Mouse (Mus musculus): ENCODE data around the gene Ssbp3.

The Ssbp3 gene

GRCm38 (mm10) chr4:106935583-106935935 lies 25.1 kb downstream of the Ssbp3 start:
- DNase-seq: no peak

- no peak for DNase-seq
Measured at GRCm38 (mm10) chr4:106936041-106936440, 25.5 kb downstream of the Ssbp3 start.

DNA sequence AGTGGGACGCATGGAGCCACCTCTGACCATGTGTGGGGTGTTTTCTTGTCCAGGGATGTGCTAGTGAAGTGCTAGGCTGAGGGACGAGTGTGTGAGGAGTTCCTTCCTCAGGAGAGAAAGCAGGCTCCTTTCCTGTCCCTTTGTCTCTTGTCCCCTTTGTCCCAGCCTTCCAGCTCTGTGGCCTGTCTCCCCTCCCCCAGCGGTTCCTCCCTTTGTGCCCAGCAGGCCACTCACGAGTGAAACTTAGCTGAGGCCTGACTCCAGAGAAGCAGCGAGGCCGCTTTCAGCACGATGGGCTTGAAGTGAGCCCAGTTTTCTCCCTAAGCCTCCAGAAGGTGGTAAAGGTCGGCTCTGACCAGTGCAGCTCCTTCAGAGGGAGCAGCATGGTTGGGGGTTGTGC lies 26.2 kb downstream of the Ssbp3 start:
- no peak for DNase-seq

DNA sequence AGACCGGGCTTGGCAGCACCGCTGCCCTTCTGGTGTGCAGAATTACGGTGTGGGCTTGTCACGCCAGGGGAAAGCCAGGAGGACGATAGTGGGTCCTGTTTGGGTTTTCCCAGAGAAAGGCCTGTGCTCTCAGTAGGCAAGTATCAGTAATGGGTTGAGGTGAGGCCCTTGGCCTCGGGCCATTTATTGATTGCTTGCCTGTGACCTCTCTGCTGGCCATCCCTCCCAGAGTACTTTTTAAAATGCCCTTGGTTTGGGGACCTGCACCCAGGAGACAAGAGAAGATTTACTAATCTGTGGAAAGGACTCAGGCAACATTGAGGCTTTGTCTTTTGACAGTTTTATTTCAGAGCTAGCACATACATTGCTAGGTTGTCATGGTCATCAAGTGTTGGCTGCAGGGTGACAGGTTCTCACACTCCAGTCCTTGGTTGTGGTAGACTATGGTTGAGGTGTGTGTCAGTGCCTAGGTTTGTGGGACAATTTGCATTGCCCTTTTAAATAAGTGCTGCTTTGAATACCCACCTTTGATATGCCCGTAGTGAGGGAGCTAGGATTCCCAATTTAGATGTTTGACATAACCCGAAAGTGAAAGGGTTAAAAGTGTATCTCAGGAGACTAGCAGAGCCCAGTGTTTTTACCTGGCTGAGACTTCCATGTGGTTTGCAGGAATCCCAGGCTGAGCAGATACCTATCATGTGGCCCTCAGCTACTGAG lies 28.2 kb downstream of the Ssbp3 start:
- DNase-seq: no peak

GRCm38 (mm10) chr4:106939223-106939918 lies 28.9 kb downstream of the Ssbp3 start:
- DNase-seq: peak; percentile 82

DNA sequence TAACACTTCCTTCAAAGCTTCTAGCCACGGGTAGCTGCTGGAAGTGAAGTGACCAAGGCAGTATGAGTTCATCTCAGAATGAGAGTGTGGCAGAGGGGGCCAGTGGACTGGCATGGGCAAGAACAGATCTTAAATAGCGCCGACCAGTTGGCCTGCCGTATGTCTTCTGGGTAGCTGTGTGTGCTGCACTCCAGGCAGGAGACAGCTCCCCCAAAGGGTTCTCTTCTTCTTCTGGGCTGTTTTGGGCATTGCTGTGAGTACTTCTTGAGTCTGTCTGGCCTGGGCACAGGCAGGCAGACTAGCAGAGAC lies 29.4 kb downstream of the Ssbp3 start:
- peak; percentile 57 for DNase-seq

- DNase-seq: no peak
Measured at GRCm38 (mm10) chr4:106940945-106941344, 30.4 kb downstream of the Ssbp3 start.

- DNase-seq: no peak
Measured at GRCm38 (mm10) chr4:106941475-106941874, 31.0 kb downstream of the Ssbp3 start.

DNA sequence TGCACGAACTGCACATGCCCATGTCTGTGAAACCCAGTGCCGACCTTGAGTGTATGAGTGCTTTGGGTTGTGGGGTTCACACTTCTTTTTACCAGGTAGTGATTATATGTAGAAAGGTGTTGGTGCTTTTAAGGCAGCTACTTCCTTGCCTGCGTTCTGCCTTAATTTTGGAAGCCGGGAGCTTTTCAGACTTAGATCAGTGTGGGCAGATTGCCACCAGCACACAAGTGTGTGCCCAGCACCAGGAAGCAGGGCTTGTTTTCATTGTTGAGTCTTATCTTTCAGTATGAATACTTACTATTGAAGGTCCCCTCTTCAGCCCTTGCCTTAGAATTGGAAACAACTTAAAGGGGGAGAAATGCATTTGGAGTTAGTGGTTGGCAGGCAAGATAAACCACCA lies 32.0 kb downstream of the Ssbp3 start:
- DNase-seq: no peak

- DNase-seq: peak; percentile 64
Measured at GRCm38 (mm10) chr4:106943627-106944026, 33.1 kb downstream of the Ssbp3 start.

- no peak for DNase-seq
Measured at GRCm38 (mm10) chr4:106944898-106945297, 34.4 kb downstream of the Ssbp3 start.

DNA sequence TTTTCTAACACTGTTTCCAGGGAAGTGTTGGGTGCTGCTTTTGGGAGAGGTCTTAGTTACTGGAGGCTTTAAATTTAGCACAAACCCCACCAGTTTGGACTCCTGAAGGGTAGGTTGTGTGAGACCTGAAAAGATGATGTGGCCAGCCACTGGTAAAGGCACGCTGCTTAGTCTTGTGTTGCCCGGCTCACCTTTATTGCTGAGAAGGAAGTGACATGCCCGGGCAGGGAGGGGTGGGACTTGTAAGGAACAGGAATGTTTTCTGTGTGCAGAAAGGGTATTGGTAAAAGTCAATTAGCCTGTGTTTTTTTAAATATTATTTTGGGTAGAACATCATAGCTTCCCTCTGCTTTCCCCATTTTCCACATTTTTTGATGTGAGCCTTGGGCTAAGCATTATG lies 37.2 kb downstream of the Ssbp3 start:
- no peak for DNase-seq

- no peak for DNase-seq
Measured at GRCm38 (mm10) chr4:106948546-106948945, 38.0 kb downstream of the Ssbp3 start.

DNA sequence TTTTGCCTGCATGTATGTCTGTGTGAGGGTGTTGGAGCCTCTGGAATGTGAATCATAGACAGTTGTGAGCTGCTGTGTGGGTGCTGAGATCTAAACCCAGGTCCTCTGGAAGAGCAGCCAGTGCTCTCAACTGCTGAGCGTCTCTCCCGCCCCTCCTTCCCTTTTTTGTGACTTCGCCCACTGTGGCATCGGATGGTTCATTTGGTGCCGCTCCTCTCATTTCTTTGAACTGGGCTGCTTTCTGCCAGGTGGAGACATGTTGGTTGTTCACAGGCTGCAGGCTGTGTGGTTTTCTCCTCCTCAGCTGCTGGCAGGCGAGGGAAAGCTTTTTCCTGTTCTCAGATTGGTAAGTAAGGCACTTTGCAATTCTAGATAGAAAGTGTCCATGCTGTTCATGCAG lies 38.7 kb downstream of the Ssbp3 start:
- no peak for DNase-seq

DNA sequence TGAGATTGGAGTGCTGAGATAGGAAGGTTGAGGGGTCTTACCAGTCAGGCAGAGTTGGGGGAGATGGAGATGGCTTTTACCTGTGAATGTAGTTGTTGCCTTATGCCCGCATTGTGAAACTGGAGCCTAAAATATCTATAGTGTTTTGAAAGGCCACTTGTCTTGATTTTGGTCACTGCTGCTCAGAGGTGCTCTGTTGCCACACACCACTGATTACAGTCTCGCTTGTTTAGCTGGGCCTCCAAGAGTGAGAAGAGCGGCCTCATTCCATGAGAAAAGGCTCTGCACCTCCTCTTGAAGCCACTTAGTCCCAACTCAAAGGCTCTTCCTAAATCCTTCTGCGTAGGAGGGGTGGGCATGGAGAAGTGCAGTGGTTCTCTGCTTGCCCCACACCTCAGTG lies 40.3 kb downstream of the Ssbp3 start:
- no peak for DNase-seq

DNA sequence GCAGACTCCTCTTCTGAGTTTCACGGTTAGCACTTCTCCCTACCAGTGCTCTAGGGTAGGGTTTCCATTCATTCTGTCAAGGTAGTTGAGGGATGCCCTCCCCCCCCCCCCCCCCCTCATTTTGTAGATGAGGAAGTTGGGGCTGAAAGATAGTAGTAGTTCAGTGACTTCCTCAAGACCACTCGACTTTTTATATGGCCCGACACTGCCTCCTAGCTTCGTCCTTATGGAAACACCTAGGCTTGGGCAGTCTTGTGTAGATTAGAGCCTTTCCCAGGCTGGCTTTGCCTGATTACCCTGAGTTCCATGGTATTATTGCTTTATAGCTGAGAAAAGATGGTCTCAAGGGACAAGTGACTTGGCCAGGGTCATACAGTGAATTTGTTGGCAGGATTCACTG lies 41.0 kb downstream of the Ssbp3 start:
- DNase-seq: no peak

GRCm38 (mm10) chr4:106953221-106953620 lies 42.7 kb downstream of the Ssbp3 start:
- DNase-seq: no peak

DNA sequence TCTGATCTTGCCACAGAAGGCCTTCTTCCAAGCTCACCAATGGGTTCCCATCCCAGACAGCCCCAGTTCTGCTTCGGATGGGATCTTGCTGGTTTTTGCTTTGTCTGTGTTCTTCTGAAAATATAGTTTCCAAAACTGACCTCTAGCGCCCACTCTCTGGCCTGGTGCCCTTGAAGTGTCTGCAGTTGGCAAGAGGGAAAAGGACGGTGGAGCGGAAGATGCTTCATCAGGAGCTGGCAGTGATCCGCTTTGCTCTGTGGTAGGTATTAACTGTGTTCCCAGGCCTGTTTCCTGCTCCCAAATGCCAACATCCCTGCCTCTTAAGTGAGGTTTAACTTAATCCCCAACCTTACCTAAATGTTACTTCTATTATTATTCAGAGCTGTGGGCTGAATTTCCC lies 43.3 kb downstream of the Ssbp3 start:
- peak; percentile 85 for DNase-seq

DNA sequence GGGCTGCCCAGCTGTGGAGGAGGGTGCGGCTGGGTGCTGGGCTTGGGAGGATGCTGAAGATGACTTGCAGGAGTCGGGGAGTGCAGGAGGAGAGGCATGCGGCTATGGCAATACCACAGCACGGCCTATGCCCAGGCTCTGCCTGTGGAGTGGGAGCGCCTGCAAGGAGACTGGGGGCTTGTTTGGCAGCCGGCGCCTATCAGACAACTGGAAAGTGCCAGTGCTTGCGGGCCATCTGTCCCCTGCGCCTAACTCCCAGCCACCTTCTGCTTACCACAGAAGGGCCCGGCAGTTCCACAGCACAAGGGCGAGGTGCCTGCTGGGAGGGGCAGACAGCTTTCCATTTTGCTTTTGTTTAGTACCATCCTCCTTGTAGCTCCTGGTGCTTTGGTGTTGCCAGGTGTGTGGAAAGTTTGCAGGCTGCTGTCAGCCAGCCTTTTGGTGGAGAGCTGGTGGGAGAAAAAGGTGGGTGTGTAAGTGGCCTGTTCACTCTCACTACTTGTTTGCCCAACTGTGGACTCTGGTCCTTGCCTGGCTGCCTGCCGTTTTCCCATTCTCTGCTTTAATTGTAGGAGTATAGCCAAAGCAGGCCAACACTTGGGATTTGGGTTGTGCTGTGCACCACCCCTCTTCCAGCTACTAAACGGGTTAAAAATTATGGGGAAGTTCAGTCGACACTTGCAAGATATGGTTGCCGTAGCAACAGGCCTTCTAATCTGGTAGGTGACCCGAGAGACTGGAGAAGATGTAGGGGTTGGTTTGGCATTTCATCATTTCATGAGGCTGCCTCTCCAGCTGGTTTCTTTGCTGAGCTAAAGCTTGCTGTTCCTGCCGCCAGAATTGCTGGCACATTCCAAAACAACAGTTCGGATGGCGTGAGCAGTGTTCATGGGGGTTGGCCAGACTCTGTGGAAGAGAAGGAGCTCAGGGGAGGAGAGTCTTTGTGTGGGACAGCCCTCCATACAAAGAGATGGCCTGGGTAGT lies 45.5 kb downstream of the Ssbp3 start:
- peak; percentile 81 for DNase-seq

GRCm38 (mm10) chr4:106958117-106958516 lies 47.6 kb downstream of the Ssbp3 start:
- no peak for DNase-seq

GRCm38 (mm10) chr4:106958561-106958960 lies 48.1 kb downstream of the Ssbp3 start:
- no peak for DNase-seq

DNA sequence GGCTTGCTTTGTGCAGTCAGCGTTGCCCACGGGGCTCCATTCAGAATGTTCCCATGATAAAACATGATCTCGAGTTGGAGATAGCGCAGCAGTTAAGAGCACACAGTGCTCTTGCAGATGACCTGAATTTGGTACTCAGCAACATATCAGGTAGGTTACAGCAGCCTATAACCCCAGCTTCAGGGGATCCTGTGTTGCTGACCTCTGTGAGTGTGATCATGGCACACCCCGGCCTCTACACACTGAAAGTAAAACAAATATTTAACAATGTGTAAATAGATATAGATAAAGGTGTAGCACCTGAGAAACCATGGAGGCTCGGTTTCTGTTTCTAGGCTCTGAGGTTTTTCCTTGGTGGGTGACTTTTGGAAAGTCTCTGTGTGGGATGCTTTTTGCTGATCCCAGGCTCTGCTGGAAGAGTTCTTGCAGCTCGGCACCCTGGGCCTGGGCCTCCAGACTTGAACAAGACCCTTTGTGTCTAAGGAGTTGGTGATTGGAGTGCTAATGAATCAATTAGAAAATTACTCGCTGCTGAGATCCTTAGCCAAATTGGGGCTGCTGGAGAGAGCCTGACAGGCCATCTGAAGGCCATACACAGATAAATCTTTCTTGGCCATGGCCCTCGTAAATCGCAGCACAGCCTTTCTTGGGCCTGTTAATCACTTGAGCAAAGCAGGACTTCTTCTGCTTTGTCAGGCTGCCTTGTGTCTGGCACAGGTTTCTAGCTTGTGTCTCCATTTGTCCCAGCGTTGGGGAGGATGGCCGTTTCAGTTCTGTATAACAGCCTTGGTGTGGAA lies 49.2 kb downstream of the Ssbp3 start:
- no peak for DNase-seq

- no peak for DNase-seq
Measured at GRCm38 (mm10) chr4:106960476-106960875, 50.0 kb downstream of the Ssbp3 start.

All from cerebellum, adult 11-12 months (tissue).